Mouse (Mus musculus): ENCODE measurements at regions not wholly inside any gene's neighbourhood (a gene's known extent, or its start where the extent isn't known, plus 50 kb on each side); places are given as distances from the start of the nearest gene placed in this dataset.
A peak's percentile ranks its signal among the peaks of the same experiment; 100 is the strongest.

DNA sequence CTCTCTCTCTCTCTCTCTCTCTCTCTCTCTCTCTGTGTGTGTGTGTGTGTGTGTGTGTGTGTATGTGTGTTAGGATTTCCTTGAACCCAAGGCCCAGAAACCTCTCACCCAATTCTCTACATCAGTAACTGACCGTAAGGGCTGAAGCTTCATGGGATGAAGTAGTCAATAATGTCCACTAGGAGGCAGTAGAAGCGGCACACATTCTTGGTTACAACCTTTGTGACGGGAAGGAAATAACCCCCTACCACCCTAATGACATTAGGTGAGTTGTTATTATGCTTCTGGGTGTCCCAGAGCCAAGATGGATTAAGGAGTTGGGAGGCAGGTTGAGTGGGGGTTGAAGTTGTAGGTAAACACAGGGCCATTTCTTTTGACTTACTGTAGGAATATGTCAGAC is 55.5 kb upstream of the Itprid1 start:
- Histone ChIP-seq H3K4me3 (no peak overlapping the region), H3K27ac (no peak overlapping the region)
- peak; percentile 47 for TF ChIP-seq CTCF (conservative IDR thresholded peaks at IDR 0.05)
- no peak for DNase-seq (ENCODE audit: low spot score in 2 of 2)

- Histone ChIP-seq H3K4me3 (no peak overlapping the region), H3K27ac (peak overlapping the region; percentile 32; the same call in 1 of the 2 replicates)
- DNase-seq (ENCODE audit: low spot score in 2 of 2): peak in 1 of 2 experiments; percentile 21
- TF ChIP-seq CTCF (conservative IDR thresholded peaks at IDR 0.05): no peak
Observed at GRCm38 (mm10) chr6:55775527-55775926, 61.2 kb upstream of the Itprid1 start.

- TF ChIP-seq CTCF (conservative IDR thresholded peaks at IDR 0.05): no peak
- H3K27ac ChIP-seq: no peak overlapping the region
- DNase-seq (ENCODE audit: low spot score in 2 of 2): no peak
- no peak overlapping the region for H3K4me3 ChIP-seq
Observed at GRCm38 (mm10) chr6:55770341-55770740, 66.4 kb upstream of the Itprid1 start.

- Histone ChIP-seq H3K4me3 (no peak overlapping the region), H3K27ac (no peak overlapping the region)
- no peak for DNase-seq (ENCODE audit: low spot score in 2 of 2)
- no peak for TF ChIP-seq CTCF (conservative IDR thresholded peaks at IDR 0.05)
Observed at GRCm38 (mm10) chr6:55755491-55755890, 74.4 kb upstream of the Neurod6 start.

GRCm38 (mm10) chr6:55750831-55751230 is 69.8 kb upstream of the Neurod6 start:
- no peak overlapping the region for H3K27ac ChIP-seq
- DNase-seq (ENCODE audit: low spot score in 2 of 2): no peak
- no peak overlapping the region for H3K4me3 ChIP-seq
- no peak for TF ChIP-seq CTCF (conservative IDR thresholded peaks at IDR 0.05)

GRCm38 (mm10) chr6:55745859-55746151 is 64.7 kb upstream of the Neurod6 start:
- DNase-seq (ENCODE audit: low spot score in 2 of 2): no peak
- H3K4me3 ChIP-seq: no peak overlapping the region
- TF ChIP-seq CTCF (conservative IDR thresholded peaks at IDR 0.05): no peak
- no peak overlapping the region for H3K27ac ChIP-seq

DNA sequence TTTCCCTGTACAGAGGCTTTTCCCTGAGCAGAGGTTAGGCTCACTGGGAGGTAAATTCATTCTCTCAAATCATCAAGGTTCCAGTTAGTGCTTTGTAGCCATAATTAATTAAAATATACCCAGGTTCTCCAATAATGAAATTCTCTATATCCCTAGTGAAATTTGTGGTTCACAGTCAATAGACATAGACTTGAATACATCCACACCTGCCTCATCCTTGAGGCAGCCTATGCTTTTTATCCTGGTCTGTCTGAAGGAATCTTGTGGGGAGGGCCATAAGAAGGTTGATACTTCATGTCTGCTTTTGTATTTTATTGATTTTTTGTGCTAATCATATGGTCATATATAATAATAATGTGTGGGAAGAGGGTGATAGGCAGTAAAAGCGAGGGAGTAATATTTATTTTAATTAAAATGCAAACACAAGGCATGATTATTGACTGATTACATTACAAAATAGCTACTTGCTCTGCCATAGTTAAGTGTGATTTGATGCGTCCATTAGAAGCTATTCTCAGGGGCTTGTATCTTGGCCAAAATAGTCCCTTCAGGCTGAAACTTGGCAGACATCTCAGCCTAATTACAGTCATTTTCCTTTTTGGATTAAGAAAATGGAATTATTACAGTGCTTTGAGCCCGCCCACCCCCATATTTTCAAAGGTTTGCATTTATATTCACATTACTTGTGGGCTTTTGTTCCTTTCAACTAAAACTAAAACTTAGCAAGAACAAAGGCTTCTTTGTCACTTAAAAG is 64.2 kb upstream of the Neurod6 start:
- TF ChIP-seq CTCF (conservative IDR thresholded peaks at IDR 0.05): no peak
- Histone ChIP-seq H3K27ac (no peak overlapping the region), H3K4me3 (no peak overlapping the region)
- DNase-seq (ENCODE audit: low spot score in 2 of 2): no peak

GRCm38 (mm10) chr6:55731301-55731826 is 50.3 kb upstream of the Neurod6 start:
- DNase-seq (ENCODE audit: low spot score in 2 of 2): no peak
- TF ChIP-seq CTCF (conservative IDR thresholded peaks at IDR 0.05): no peak
- H3K4me3 ChIP-seq: no peak overlapping the region
- no peak overlapping the region for H3K27ac ChIP-seq

Data from layer of hippocampus, adult 2 months (tissue).